Mouse (Mus musculus): ENCODE results near the gene Bcr.
A peak's percentile ranks its signal among the peaks of the same experiment; 100 is the strongest.
"Not testable (repeated sequence)": the region's sequence is repeated elsewhere in the genome, so short reads cannot be mapped to it uniquely, and the experiment has no call there.

Bcr gene

GRCm38 (mm10) chr10:75060217-75060842 is at the start of gene Bcr:
Gene Bcr, plus strand, starts transcription at chr10:75060592.
- DNase-seq (ENCODE audit: low spot score in 2 of 2): peak; percentile 72 to 78

- no peak for DNase-seq (ENCODE audit: low spot score in 2 of 2)
These were observed 49.7 kb upstream of the Bcr start for GRCm38 (mm10) chr10:75010704-75011103.

- DNase-seq (ENCODE audit: low spot score in 2 of 2): no peak
These were observed 44.9 kb upstream of the Bcr start for GRCm38 (mm10) chr10:75015465-75015864.

DNA sequence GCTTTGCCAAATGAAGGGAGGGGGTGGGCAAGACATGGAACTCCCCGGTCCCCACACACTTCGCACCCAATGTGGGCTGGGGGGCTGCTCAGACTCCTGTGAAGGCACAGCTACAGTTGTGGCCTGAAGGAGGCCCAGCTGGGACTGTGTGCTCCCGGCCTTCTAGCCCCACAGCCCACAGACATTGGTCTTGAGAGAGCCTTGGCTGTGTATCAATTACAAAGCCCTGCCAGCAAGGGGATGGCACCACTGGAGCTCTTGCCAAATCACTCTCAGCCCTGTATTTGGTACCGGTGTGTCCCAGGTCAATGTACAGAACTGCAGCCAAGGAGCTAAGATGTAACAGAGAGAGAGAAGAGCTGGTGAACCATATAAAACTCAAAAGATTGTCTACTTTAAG is 43.9 kb upstream of the Bcr start:
- no peak for DNase-seq (ENCODE audit: low spot score in 2 of 2)

DNA sequence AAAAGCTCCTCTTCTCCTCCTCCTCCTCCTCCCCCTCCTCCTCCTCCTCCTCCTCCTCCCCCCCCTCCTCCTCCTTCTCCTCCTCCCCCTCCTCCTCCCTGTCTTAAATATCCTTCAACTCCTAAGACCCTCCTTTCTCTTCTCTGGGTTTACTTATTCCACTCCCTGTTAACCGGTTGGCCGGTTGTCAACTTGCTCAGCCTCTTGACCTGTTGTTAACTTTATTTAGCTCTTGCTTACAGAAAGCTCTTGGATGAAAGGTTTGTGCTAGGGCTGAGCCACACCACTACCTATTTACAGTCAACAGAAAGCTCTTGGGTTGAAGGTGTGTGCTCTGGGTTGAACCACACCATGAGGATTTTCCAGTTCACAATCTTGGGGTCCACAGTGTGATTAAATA is 40.1 kb upstream of the Bcr start:
- DNase-seq (ENCODE audit: low spot score in 2 of 2): no peak

- DNase-seq (ENCODE audit: low spot score in 2 of 2): peak; percentile 85 to 88
These were observed 39.3 kb upstream of the Bcr start for GRCm38 (mm10) chr10:75021138-75021537.

DNA sequence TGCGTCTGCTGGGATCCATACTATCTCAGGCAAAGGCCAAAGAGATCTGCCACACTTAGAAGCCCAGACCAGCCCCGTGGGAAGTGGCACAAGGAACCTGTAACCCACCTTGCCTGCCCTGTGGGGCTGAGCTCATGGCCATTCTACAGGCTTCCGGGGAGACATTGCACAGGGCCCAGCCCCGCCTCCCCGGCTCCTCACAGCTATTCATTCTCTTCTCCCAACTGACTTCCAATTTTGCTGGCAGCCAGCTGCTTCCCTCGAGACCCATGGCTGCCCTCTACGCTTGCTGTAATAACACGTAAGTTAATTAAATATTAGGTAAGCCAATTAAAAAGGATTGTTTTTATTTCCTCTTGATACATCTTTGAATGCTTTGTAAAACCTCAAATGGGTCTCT is 33.9 kb upstream of the Bcr start:
- DNase-seq (ENCODE audit: low spot score in 2 of 2): no peak

DNA sequence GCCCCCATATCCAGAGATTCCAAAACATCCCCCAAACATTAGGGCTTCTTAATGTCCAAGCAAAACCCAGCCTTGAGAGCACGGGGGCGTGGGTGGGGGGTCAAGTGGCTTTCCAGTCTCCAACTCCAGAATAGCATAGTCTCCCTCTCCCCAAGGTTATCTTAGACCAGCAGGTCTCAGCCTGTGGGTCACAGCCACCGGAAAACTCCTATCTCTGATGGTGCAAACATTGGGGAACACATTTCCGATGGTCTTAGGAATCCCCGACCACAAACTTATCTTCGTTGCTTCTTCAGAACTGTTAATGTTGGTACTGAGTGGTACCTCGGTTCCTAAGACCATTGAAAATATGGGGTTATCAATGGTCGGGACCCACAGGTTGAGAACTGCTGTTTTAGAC is 31.6 kb upstream of the Bcr start:
- no peak for DNase-seq (ENCODE audit: low spot score in 2 of 2)

- no peak for DNase-seq (ENCODE audit: low spot score in 2 of 2)
These were observed 30.7 kb upstream of the Bcr start for GRCm38 (mm10) chr10:75029677-75030076.

- DNase-seq (ENCODE audit: low spot score in 2 of 2): no peak
These were observed 30.2 kb upstream of the Bcr start for GRCm38 (mm10) chr10:75030234-75030633.

DNA sequence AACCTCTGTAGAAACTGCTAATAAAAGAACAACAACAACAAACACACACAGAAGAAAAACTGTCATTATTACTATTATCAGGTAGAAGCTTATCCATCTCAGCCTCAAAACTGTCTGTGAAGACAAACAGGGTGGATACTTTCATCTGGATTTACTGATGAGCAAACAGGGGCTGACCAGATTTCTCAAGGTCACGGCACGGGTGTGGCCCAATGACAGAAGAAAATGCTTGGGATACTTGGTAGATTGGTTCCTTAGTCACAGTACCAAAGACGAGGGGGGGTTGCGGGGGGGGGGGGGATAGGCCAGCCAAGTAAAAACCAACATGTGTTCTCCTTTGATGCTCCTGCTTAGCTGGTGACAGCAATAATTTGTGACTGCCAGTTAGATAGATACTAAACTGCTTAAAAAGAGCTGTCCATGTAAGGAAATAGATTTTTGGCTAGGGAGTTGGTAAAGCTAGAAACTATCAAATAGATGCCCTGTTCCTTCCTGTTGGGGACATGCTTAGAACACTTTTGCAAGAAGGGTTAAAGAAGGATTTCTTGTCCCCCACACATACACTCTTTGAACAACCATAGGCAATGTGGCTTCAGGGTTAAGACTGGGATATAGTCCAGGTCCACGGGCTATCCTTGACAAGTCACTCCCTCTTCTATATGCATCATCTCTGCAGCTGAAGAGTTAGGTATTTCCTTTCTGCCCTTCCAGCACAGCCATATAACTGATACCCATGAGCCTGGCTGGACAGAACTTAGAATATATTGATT is 28.9 kb upstream of the Bcr start:
- no peak for DNase-seq (ENCODE audit: low spot score in 2 of 2)

DNA sequence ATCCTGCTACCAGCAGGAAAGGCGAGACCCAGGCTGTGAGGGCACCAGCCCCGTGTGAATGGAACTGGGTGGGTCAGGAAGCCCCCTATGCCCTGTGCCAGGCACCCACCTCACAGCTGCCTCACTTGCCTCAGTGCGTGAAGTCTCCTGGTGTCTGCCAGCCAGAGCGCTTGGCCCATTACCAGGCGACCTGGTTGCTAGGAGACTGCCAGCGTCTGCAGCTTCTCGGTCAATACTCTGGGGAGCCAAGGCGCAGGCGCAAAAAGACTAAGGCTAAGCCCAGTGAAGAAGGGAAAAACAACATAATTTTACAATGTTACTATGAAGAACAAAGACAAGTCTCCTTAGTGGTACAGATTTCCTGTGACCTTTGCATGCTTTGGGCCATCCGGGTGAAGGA is 28.0 kb upstream of the Bcr start, which contains the start of gene Rsph14:
Rsph14 (minus strand) TSS at position 192 of the 400 bp plus-strand sequence.
- DNase-seq (ENCODE audit: low spot score in 2 of 2): peak; percentile 80 to 88

DNA sequence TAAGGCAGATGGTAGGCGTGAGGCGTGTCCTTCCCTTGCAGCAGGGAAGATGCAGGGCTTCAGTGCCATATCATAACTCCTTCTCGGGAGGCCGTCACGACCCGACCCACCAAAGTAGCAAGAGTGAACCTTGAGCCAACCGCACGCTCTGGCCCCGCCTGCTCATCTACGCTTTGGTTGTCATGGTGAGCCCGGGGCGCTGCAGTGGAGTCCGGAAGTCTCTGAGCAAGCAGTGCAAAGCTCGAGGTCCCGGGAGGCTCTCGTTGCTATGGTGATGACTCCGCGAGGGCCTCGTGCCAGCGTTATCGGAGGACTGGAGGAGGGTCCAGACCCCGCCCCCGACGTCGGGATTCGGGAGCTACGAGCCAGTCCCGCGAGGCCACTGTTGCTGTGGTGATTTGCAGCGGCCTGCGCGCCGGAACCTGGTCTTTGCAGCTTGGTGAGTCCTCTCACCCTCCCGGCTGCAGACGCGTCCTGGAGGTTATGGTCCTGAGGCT is 23.5 kb upstream of the Bcr start, which contains the start of gene Rab36:
Rab36 (plus strand) TSS at position 176 of the 497 bp plus-strand sequence.
- DNase-seq (ENCODE audit: low spot score in 2 of 2): peak; percentile 93 to 95

GRCm38 (mm10) chr10:75042060-75042459 is 18.3 kb upstream of the Bcr start:
- DNase-seq (ENCODE audit: low spot score in 2 of 2): not testable (repeated sequence)

DNA sequence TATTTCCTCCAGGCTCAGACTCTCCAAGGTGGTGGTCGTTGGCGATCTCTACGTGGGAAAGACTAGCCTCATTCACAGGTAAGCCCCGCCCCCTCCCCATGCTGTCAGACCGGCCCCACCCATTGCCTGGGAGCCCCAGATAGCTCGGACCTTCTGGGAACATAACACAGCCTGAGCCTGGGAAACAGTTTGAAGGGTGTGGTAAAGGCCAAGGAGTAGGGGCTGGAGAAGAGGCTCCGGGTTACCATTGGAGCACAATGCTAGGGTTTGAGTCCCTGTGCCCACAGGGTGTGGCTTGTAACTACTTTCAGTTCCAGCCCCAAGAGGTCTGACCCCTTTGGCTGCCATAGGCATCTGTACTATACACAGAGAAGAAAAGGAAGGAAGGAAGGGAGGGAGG is 15.9 kb upstream of the Bcr start:
- DNase-seq (ENCODE audit: low spot score in 2 of 2): no peak

DNA sequence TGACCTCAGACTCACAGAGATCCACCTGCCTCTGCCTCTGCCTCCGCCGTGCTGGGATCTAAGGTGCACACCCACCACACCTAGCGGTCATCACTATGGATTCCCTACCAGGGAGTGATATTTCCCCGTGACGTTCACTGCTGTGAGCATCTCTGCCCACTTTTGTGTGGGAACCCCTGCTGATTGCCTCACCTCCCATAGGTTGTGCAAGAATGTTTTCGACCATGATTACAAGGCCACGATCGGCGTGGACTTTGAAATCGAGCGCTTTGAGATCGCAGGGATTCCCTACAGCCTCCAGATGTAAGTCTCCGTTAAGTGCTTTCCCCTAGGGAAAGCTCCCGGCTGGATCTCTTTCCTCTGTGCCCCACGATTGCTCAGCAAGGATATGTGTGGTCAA is 14.6 kb upstream of the Bcr start:
- no peak for DNase-seq (ENCODE audit: low spot score in 2 of 2)

DNA sequence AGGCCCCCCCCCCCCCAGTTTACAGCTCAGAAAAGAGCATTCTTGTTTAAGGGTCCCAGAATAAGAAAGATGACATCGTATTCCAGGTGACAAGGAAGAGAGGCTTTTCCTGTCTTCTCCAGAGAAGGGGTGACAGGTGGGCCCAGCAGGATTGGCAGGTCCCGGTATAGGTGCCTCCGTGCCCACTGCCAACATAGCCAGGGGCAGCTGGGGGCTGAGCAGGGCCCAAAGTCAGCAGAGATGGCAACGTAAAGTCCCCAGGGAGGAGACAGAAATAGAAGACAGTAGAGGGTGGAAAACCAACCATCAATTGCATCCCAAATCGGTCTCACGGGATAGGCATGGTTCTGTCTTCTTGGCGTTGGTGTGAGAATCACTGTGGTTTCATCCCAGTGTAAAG is 11.7 kb upstream of the Bcr start:
- no peak for DNase-seq (ENCODE audit: low spot score in 2 of 2)

GRCm38 (mm10) chr10:75051364-75052074 is 8.9 kb upstream of the Bcr start:
- DNase-seq (ENCODE audit: low spot score in 2 of 2): no peak

DNA sequence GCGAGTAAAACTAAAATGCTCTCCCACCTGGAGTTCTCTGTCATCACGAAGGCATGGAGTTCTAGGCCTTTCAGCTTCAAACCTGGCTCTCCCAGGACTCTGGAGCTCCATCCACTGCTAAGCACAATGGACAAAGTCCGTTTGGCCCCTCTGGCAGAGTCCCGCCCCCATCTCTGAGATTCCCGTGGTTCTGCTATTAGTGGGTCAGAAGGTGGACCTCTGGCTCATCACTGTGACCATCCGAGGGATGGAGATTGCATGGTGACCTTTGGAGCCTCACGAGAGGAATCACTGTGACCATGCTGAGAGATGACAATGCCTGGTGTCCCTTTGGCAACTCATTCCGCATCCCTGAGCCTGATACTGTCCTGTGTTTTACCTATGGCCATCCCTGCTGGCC is 7.5 kb upstream of the Bcr start:
- DNase-seq (ENCODE audit: low spot score in 2 of 2): no peak

- no peak for DNase-seq (ENCODE audit: low spot score in 2 of 2)
These were observed 6.7 kb upstream of the Bcr start for GRCm38 (mm10) chr10:75053655-75054054.

DNA sequence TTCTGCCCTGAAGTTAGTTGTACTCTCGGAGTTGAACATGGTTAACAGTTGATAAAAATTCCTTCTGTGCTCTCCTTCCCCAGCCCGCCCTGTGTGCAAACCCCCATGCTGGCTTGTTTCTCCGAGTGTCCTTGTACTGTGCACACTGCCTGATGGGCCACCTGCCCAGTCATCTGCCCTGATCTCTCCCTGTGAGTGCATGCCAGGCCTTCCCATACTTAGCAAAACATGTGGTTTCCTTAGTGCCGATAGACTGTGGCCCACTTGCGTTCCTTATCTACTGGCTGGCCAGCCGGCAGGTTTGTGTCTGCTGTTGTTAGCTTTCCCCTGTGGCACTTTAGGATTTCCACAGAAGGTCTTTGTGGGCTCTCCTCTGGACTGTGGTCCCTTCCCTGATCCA is 6.3 kb upstream of the Bcr start:
- DNase-seq (ENCODE audit: low spot score in 2 of 2): no peak

- no peak for DNase-seq (ENCODE audit: low spot score in 2 of 2)
These were observed 4.7 kb upstream of the Bcr start for GRCm38 (mm10) chr10:75055672-75056071.
